Mouse (Mus musculus) cerebellum, adult 9-11 months (tissue): Measurements from ENCODE around the gene Agtr1b.

ENCODE experiments used
- DNase-seq: peaks from one replicate; pipeline ENCODE4 v3.0.0; 2022

Agtr1b gene

GRCm38 (mm10) chr3:20366558-20367522 is at the start of gene Agtr1b:
Gene Agtr1b, minus strand, starts transcription at chr3:20367177.
- no peak for DNase-seq

DNA sequence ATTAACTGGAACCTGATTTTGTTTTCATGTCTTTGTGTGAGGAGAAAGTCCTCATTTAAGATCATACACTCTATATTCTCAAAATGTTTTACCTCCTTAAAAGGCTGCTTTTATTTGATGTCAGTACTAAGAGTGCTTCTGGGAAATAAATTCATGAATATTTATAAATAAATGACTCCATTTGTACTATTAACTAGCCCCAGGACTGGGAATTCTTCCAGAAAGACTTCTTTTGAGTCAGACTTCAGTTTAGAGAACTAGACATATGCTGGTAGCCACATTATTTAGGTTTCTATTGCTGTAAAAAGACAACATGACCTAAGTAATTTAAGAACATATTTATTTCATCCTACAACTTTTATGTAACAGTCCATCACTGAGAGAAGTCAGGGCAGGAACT is 13.4 kb downstream of the Agtr1b start:
- no peak for DNase-seq

- no peak for DNase-seq
These were observed 18.8 kb downstream of the Agtr1b start for GRCm38 (mm10) chr3:20348206-20348605.

DNA sequence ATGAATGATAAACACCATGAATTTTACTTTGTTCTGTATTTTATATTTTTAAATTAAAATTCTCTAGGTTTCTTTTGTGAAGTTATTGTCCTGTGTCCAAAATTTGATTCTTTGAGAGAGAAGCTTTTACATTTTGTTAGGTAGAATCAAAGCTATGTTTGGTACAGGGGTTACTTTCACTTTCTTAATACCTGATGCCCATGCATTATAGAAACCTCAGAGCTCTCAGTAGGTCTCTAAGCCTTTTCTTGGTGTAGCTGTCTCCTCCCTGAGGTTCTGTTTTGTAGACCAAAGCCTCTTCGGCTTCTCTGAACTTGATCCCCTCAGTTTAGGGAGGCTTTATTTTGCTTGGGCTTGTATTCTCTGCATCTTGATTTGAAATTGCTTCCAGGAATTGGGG is 26.6 kb downstream of the Agtr1b start:
- no peak for DNase-seq

GRCm38 (mm10) chr3:20334681-20335080 is 32.3 kb downstream of the Agtr1b start:
- DNase-seq: no peak

DNA sequence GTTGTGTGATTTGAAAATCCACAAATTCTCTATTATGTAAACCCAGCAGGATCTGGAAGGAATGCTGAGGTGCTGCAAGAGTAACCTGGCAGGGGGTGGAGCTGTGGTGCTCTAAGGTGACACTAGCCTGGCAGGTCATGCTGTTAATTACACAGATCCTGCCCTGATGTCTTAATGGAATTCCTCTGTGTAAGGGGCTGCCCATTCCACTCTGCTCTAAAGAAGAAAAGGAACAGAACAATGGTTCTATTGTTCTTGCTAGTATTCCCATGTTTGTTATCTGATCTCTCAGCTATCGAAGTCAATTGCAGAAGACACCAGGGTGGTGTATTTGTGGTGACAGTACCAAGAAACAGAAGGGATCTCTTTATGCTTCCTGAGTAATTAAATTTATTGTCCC is 49.7 kb downstream of the Agtr1b start:
- no peak for DNase-seq

- DNase-seq: no peak
These were observed 57.8 kb downstream of the Agtr1b start for GRCm38 (mm10) chr3:20309142-20309541.

DNA sequence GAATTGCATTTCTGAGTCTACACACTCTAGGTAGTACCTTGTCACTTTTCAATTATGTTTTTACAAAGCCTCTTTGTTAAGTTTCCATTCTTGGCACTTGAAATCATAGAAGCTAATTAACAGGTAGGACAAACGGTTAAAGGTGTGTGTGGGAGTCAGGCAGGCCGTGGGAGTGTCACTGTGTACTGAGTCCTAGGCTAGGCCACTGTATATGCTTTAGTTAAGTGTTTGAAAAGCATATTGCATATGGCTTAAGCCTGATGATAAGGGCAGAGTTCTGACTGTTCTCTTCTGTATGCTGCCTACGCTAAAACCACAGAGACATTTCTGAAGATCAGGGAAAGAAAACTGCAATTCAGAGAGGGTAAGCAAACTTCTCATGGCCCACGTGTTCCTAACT is 59.7 kb downstream of the Agtr1b start:
- DNase-seq: no peak

DNA sequence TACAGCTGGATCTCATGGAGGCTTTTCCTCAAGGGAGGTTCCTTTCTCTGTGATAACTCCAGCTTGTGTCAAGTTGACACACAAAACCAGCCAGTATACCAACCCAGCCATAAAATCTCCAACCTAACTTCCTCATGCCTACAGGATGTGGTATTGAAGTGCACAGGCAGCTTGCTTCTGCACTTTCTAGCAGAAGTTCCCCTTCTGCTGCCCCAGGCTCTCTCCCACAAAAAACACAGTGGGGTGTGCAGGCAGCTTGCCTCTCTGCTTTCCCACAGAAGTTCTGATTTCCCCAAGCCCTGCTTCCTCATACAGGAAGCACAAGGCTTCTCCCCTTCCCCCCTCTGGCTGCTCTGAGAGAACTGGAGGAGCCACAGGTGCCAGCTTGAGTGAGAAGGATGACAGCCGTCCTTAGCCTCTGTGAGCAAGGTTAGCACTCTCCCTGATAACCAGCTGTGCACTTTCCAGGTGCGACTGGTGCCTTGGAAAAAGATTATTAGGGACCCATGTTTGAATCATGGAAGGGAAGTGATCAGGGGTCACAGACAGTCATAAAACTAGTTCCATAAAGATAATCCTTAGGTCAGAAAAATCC is 62.1 kb downstream of the Agtr1b start:
- DNase-seq: no peak

DNA sequence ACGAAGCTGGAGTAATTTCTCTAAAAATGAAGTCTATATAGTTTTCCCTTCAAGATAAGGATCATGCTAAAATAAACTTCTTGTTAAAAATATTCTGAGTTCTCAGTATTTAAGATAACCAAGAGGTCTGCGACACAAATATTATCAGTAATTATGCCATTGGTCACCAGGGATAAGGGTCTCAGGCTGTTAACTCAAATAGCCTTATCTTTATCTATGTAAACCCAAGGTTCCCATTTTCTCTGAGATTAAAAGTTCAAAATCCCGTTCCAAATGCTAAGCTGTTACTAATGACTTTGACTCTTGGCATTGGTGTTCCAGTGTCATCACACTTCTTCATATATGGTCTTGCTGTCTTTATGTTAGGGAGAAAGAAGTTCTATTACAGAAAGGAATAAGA is 71.4 kb downstream of the Agtr1b start:
- no peak for DNase-seq

GRCm38 (mm10) chr3:20294542-20295348 is 72.2 kb downstream of the Agtr1b start:
- no peak for DNase-seq

- DNase-seq: no peak
These were observed 75.6 kb downstream of the Agtr1b start for GRCm38 (mm10) chr3:20291370-20291769.

GRCm38 (mm10) chr3:20288761-20289160 is 78.2 kb downstream of the Agtr1b start:
- no peak for DNase-seq

DNA sequence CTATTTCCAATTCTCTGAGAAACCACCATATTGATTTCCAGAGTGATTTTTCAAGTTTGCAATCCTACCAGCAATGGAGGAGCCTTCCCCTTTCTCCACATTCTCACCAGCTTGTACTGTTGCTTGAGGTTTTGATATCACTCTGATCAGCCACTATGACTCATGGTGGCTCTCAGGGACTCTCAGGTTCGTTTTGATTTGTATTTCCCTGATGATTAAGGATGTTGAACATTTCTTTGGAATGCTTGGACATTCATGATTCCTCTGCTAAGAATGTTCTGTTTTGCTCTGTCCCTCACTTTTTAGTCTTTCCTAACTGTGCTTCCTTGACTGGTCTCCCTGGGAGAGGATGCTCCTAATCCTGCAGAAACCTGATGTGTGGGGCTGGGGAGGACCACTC is 85.2 kb downstream of the Agtr1b start:
- DNase-seq: no peak

GRCm38 (mm10) chr3:20275633-20276032 is 91.3 kb downstream of the Agtr1b start, which contains the start of gene Cpb1:
Gene Cpb1, minus strand, starts transcription at chr3:20275733.
- no peak for DNase-seq
